Mouse (Mus musculus) right cerebral cortex, adult 2 months (tissue): ENCODE results near the gene H2-DMb2.
"Not testable (repeated sequence)": the region's sequence is repeated elsewhere in the genome, so short reads cannot be mapped to it uniquely, and the experiment has no call there.

Experiments
- DNase-seq, 2 experiments: peaks; one replicate each; pipeline ENCODE4 v3.0.0; 2021 to 2022; ENCODE audit warnings: low spot score in 2 of 2

The H2-DMb2 gene

GRCm38 (mm10) chr17:34134451-34134850 is 8.7 kb upstream of the H2-DMb2 start:
- DNase-seq, result no peak

GRCm38 (mm10) chr17:34135297-34136224 is 7.5 kb upstream of the H2-DMb2 start:
- peak; percentile 98 for DNase-seq

GRCm38 (mm10) chr17:34137601-34138000 is 5.5 kb upstream of the H2-DMb2 start:
- no peak for DNase-seq

GRCm38 (mm10) chr17:34138655-34139054 is 4.5 kb upstream of the H2-DMb2 start:
- no peak for DNase-seq

GRCm38 (mm10) chr17:34139416-34139815 is 3.7 kb upstream of the H2-DMb2 start:
- no peak for DNase-seq

- no peak for DNase-seq
These were observed 2.9 kb upstream of the H2-DMb2 start for GRCm38 (mm10) chr17:34140240-34140639.

GRCm38 (mm10) chr17:34141448-34141847 is 1.7 kb upstream of the H2-DMb2 start:
- no peak for DNase-seq

GRCm38 (mm10) chr17:34142456-34143010 is 574 bp upstream of the H2-DMb2 start:
- DNase-seq, result no peak

GRCm38 (mm10) chr17:34143461-34143860 is 354 bp downstream of the H2-DMb2 start:
- DNase-seq, result no peak

- DNase-seq, result not testable (repeated sequence)
These were observed 1.1 kb downstream of the H2-DMb2 start for GRCm38 (mm10) chr17:34144221-34144620.

GRCm38 (mm10) chr17:34144960-34145371 is 1.9 kb downstream of the H2-DMb2 start:
- DNase-seq, result no peak

GRCm38 (mm10) chr17:34152923-34153322 is 9.8 kb downstream of the H2-DMb2 start, which contains the start of gene H2-DMb1:
Gene H2-DMb1, plus strand, starts transcription at chr17:34153072.
- peak; percentile 59 to 61 for DNase-seq

GRCm38 (mm10) chr17:34155534-34155933 is 12.4 kb downstream of the H2-DMb2 start:
- no peak for DNase-seq

GRCm38 (mm10) chr17:34164202-34164895 is 21.2 kb downstream of the H2-DMb2 start:
- DNase-seq, result peak in 1 of 2 experiments; percentile 8

- no peak for DNase-seq
These were observed 22.1 kb downstream of the H2-DMb2 start for GRCm38 (mm10) chr17:34165033-34165730.

GRCm38 (mm10) chr17:34169279-34169678 is 26.2 kb downstream of the H2-DMb2 start:
- DNase-seq, result peak in 1 of 2 experiments; percentile 26

GRCm38 (mm10) chr17:34170487-34170876 is 27.4 kb downstream of the H2-DMb2 start:
- DNase-seq, result no peak

- peak; percentile 91 to 92 for DNase-seq
These were observed 27.9 kb downstream of the H2-DMb2 start for GRCm38 (mm10) chr17:34170877-34171498.

- DNase-seq, result no peak
These were observed 29.4 kb downstream of the H2-DMb2 start for GRCm38 (mm10) chr17:34172528-34172927.

- DNase-seq, result no peak
These were observed 31.0 kb downstream of the H2-DMb2 start for GRCm38 (mm10) chr17:34174075-34174474.

GRCm38 (mm10) chr17:34177179-34177578 is 34.1 kb downstream of the H2-DMb2 start:
- DNase-seq, result no peak
